Mouse (Mus musculus) thymus, postnatal 10 days (tissue): ENCODE measurements around the gene Hes7.

Experiments
- DNase-seq, 2 experiments: peaks; one replicate each; pipeline ENCODE4 v3.0.0; 2021; ENCODE audit warnings: low spot score in 2 of 2

Hes7 gene

GRCm38 (mm10) chr11:69150444-69150843 lies 30.2 kb downstream of the Hes7 start:
- peak; percentile 51 to 78 for DNase-seq

- DNase-seq: no peak
Observed at GRCm38 (mm10) chr11:69151004-69151403, 30.8 kb downstream of the Hes7 start.

GRCm38 (mm10) chr11:69153831-69154230 lies 33.6 kb downstream of the Hes7 start:
- DNase-seq: no peak

- no peak for DNase-seq
Observed at GRCm38 (mm10) chr11:69155351-69155750, 35.1 kb downstream of the Hes7 start.

GRCm38 (mm10) chr11:69156800-69157199 lies 36.6 kb downstream of the Hes7 start, which contains the start of gene Alox12b:
Gene Alox12b, plus strand, starts transcription at chr11:69156989.
- no peak for DNase-seq

GRCm38 (mm10) chr11:69169313-69169712 lies 49.1 kb downstream of the Hes7 start:
- DNase-seq: no peak

GRCm38 (mm10) chr11:69171626-69172025 lies 51.4 kb downstream of the Hes7 start:
- DNase-seq: peak in 1 of 2 experiments; percentile 41

- DNase-seq: no peak
Observed at GRCm38 (mm10) chr11:69172606-69173005, 52.4 kb downstream of the Hes7 start.
